Mouse (Mus musculus) intestine, embryonic 15.5 days (tissue): ENCODE data around the gene Bcl2a1d. TPM values are rescaled to one million over a fixed set of nuclear protein-coding genes. Genes with fewer than 3 reads are reported as not detected.

Source experiments
- polyA plus RNA-seq: library from polyadenylated mRNA; unstranded; fragments of >200 nt; fragmentation: Nextera tagmentation; extraction: Ambion mirVana; gene quantifications from 2 replicates; pipeline ENCODE4 v1.2.1, GENCODE M21; 2015

The Bcl2a1d gene
- polyA plus RNA-seq, 1 experiment from 2014 or later: 0.77 TPM

Other genes starting within 250 kb of the Bcl2a1d start
- 78.3 and 98.9 TPM in 2 replicates for gene Syncrip, start 249.3 kb downstream of the Bcl2a1d start, polyA plus RNA-seq
- gene Zfp949, start 183.9 kb downstream of the Bcl2a1d start, polyA plus RNA-seq: 7.4 and 7.9 TPM in 2 replicates
- gene Trim43a, start 151.0 kb downstream of the Bcl2a1d start, polyA plus RNA-seq: not detected in 2 replicates
- gene Mthfsl, start 11.6 kb downstream of the Bcl2a1d start, polyA plus RNA-seq: 43.4 and 45.4 TPM in 2 replicates
- 0.10 and 0.28 TPM in 2 replicates for gene Trim43c, start 107.2 kb upstream of the Bcl2a1d start, polyA plus RNA-seq
- 1.00 and 2.5 TPM in 2 replicates for gene Bcl2a1a, start 225.0 kb upstream of the Bcl2a1d start, polyA plus RNA-seq